Mouse (Mus musculus) intestine, postnatal 0 days (tissue): Measurements from ENCODE around the gene Gskip. TPM values are rescaled to one million over a fixed set of nuclear protein-coding genes. Genes with fewer than 3 reads are reported as not detected.

Experiments used
- ATAC-seq: fragments of 200-750 bp; cut with Nextera tagmentation; 2 replicates; pipeline ENCODE4 v1.8.0; 2017; ENCODE audit warnings: mild to moderate bottlenecking, moderate TSS enrichment, moderate library complexity
- H3K27ac ChIP-seq: fragments of 300-500 bp; sonication (generic); 2 replicates; pipeline ENCODE4 v1.5.1; 2014; ENCODE audit warnings: mild to moderate bottlenecking, low read depth, low read length, moderate library complexity
- H3K27me3 ChIP-seq: fragments of 300-500 bp; sonication (generic); replicated peaks from 2 replicates; pipeline ENCODE4 v1.6.1; 2014; ENCODE audit warnings: low read length, mixed read lengths; ENCODE audit not compliant: control insufficient read depth, insufficient read depth
- H3K36me3 ChIP-seq: fragments of 300-500 bp; sonication (generic); 2 replicates; pipeline ENCODE4 v1.6.1; 2014; ENCODE audit warnings: mild to moderate bottlenecking, moderate library complexity; ENCODE audit not compliant: control insufficient read depth, insufficient read depth
- H3K4me1 ChIP-seq: fragments of 300-500 bp; sonication (generic); replicated peaks from 2 replicates; pipeline ENCODE4 v1.6.1; 2014; ENCODE audit warnings: antibody characterized with exemption, low read length, mixed read lengths; ENCODE audit not compliant: control insufficient read depth, insufficient read depth
- H3K4me2 ChIP-seq: fragments of 300-500 bp; sonication (generic); replicated peaks from 2 replicates; pipeline ENCODE4 v1.6.1; 2014; ENCODE audit warnings: low read depth, mild to moderate bottlenecking, moderate library complexity
- H3K4me3 ChIP-seq: fragments of 300-500 bp; sonication (generic); 2 replicates; pipeline ENCODE4 v1.5.1; 2014; ENCODE audit warnings: low read depth, low read length
- H3K9ac ChIP-seq: fragments of 300-500 bp; sonication (generic); 2 replicates; pipeline ENCODE4 v1.6.1; 2014; ENCODE audit warnings: mild to moderate bottlenecking, low read depth, low read length
- H3K9me3 ChIP-seq: fragments of 300-500 bp; sonication (generic); 2 replicates; pipeline ENCODE4 v1.6.1; 2016; ENCODE audit warnings: mixed run types; ENCODE audit not compliant: control insufficient read depth
- CTCF ChIP-seq: sonication (generic); IDR thresholded peaks from 2 replicates; pipeline ENCODE4 v1.5.1; 2016; ENCODE audit warnings: low read depth, mild to moderate bottlenecking, control low read depth, antibody characterized with exemption, moderate library complexity
- WGBS: fragments of 180-500 bp; shearing (Covaris S2); extraction: QIAGEN DNeasy Blood & Tissue Kit; methylation state at CpG from one replicate; pipeline ENCODE4 v1.1.7; 2014; 5-methylcytosine and 5-hydroxymethylcytosine counted together
- polyA plus RNA-seq: library from polyadenylated mRNA; unstranded; fragments of >200 nt; fragmentation: Nextera tagmentation; extraction: Ambion mirVana; gene quantifications from 2 replicates; pipeline ENCODE4 v1.2.1, GENCODE M21; 2015

The Gskip gene
- 35.0 and 35.6 TPM in 2 replicates for polyA plus RNA-seq

DNA sequence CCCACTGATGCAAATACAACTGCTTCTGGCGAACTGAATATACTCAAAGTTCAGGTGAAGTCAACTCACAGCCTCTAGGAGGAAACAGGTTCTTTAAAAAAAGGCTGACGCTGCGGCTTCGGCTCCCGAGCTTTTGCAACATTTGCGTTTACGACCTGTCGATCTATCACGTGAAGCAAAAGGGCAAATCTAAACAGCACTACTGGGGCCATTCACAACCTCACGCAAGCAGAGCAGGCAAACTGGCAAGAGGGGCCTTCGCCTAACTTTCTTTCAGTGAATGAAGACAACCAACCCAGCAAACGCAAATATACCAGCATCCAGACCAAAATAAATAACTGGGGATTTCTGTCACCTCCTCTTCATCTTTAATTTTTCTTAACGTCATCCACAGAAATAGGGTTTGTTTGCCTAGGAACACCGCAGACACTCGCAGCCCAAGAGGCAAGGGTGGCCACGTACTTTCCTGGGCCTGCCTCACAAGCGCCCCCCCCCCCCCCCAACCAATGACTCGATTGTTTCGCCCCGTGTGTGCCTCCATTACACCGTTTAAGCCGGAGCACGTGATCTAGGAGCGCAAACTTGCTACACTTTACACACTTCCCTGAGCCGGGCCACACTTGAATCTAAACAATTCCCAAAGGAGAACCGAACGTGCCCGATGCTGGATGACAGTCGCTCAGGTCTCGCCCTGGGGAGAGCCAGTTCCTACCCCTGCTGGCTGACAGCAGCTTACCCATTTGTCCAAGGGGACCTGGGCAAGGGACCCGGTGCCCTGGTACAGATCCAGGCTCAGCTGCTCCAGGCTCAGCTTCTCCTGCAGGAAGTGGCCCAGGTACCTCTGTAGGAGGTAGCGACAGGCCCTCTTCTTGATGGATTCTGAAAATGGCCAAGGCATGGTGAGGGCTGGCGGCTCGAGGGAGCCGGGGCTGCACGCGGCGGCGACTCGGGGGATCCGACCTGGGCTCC, at the start of gene Gskip:
Gene Gskip (plus strand): TSS at position 897 of the 969 bp plus-strand sequence.
- ATAC-seq, result peak; percentile 52
- Histone ChIP-seq H3K27me3 (no peaks in the 10 kb centered on the region), H3K36me3 (no peaks in the 10 kb centered on the region), H3K4me2 (peak within 1 kb of the TSS; percentile 93), H3K9me3 (no peaks in the 10 kb centered on the region), H3K9ac (peak within 1 kb of the TSS; percentile 98), H3K4me1 (0 out of 2 replicates have a peak, but pooled peaks cover 3% of the 10 kb centered on the region), H3K4me3 (peak within 1 kb of the TSS; percentile 95), H3K27ac (peak within 1 kb of the TSS; percentile 98)
- WGBS, result 1% methylated on average over 41 of the region's 41 CpGs
- TF ChIP-seq CTCF, result 0 out of 2 replicates have a peak, but pooled peaks have one; percentile 12

DNA sequence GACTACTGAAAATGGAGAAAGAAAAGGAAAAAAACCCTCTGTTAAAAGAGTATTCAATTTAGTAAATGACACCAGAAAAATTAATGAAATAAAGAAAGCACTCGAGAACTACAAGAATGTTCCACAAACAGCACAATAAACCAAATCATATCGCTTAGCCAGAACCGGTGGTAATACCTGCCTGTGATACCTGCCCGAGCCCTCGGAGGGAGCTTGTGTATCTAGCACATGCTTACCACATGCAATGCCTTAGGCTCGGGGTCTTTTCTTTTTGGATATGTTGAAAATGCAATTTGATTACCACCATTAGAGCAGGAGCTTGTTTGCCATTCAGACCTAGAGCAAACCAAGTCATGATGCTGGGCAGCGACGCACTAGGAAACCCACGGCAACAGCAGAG, 48.1 kb upstream of the Gskip start:
- H3K4me3 ChIP-seq, result no peak overlapping the region
- no peaks in the 10 kb centered on the region for H3K27me3 ChIP-seq
- H3K9ac ChIP-seq, result no peak overlapping the region
- no peak overlapping the region for H3K27ac ChIP-seq
- no peak overlapping the region for H3K4me2 ChIP-seq
- peaks cover 79% of the 10 kb centered on the region for H3K36me3 ChIP-seq
- no peak for TF ChIP-seq CTCF
- no peak for ATAC-seq
- H3K9me3 ChIP-seq, result no peaks in the 10 kb centered on the region
- 93% methylated on average over 9 of the region's 9 CpGs for WGBS
- H3K4me1 ChIP-seq, result no peaks in the 10 kb centered on the region

- peaks cover 86% of the 10 kb centered on the region for H3K36me3 ChIP-seq
- no peak overlapping the region for H3K9ac ChIP-seq
- H3K4me2 ChIP-seq, result no peak overlapping the region
- no peak for ATAC-seq
- H3K9me3 ChIP-seq, result no peaks in the 10 kb centered on the region
- WGBS, result 80% methylated on average over 4 of the region's 4 CpGs
- peak; percentile 44 for TF ChIP-seq CTCF
- no peaks in the 10 kb centered on the region for H3K4me1 ChIP-seq
- no peak overlapping the region for H3K27ac ChIP-seq
- H3K4me3 ChIP-seq, result no peak overlapping the region
- no peaks in the 10 kb centered on the region for H3K27me3 ChIP-seq
Observed at GRCm38 (mm10) chr12:105637554-105637953, 47.1 kb upstream of the Gskip start.

DNA sequence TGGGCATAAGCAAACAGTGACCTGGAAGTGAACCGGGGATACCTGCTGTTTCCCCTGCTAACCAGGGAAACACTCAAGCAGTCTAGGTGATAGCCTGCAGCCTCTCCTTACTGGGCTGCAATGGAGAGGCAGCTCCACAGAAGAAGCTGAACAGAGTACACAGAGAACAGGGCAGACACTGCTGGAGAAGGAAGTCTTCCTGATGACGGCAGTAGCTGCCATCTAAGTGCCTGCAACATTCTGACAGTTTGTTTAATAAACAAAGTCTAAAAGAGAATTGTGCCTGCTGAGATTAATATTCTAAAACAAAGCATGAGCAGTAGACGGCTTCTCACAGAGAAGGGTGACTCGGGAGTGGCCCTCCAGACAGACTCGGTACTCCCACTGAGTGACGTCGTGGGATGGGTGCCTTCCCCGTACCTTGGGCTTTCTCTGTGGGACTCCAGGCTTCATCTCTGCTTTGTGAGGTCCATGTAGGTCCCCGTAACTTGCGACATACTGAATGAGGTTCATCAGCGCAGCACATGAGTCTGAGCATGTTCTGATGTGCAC, 41.8 kb upstream of the Gskip start:
- no peak for ATAC-seq
- Histone ChIP-seq H3K27ac (no peak overlapping the region), H3K9me3 (no peaks in the 10 kb centered on the region), H3K4me1 (no peaks in the 10 kb centered on the region), H3K9ac (no peak overlapping the region), H3K4me2 (no peak overlapping the region), H3K36me3 (peaks cover 97% of the 10 kb centered on the region), H3K27me3 (no peaks in the 10 kb centered on the region), H3K4me3 (no peak overlapping the region)
- 78% methylated on average over 11 of the region's 11 CpGs for WGBS
- TF ChIP-seq CTCF, result no peak

GRCm38 (mm10) chr12:105655850-105656249, 28.8 kb upstream of the Gskip start:
- 84% methylated on average over 7 of the region's 7 CpGs for WGBS
- Histone ChIP-seq H3K4me3 (no peak overlapping the region), H3K9ac (no peak overlapping the region), H3K4me1 (0 out of 2 replicates have a peak, but pooled peaks cover 5% of the 10 kb centered on the region), H3K27ac (no peak overlapping the region), H3K27me3 (no peaks in the 10 kb centered on the region), H3K36me3 (peaks cover 95% of the 10 kb centered on the region), H3K4me2 (no peak overlapping the region), H3K9me3 (no peaks in the 10 kb centered on the region)
- no peak for ATAC-seq
- no peak for TF ChIP-seq CTCF

DNA sequence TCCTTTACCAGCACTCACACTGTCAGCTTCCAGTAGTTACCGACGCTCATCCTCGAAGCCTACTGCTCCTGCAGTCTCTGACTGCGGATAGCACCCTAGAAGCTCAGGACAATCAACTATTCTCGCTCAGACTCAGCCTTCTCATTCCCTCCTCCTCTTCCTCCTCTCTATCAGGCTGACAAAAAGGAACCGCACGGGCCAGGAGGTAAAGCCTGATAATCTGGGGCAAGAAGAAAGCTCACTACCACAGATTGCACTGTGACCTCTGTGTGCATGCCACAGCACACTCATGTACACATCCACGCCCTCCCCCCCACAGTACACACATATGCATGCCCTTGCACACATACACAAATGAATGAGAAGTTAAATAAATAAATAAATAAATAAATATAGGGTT, 8.4 kb upstream of the Gskip start:
- no peaks in the 10 kb centered on the region for H3K27me3 ChIP-seq
- H3K4me3 ChIP-seq, result no peak overlapping the region
- H3K36me3 ChIP-seq, result peaks cover 30% of the 10 kb centered on the region
- no peaks in the 10 kb centered on the region for H3K4me1 ChIP-seq
- no peak for TF ChIP-seq CTCF
- no peak overlapping the region for H3K9ac ChIP-seq
- H3K4me2 ChIP-seq, result no peak overlapping the region
- ATAC-seq, result no peak
- H3K9me3 ChIP-seq, result no peaks in the 10 kb centered on the region
- WGBS, result 86% methylated on average over 8 of the region's 8 CpGs
- no peak overlapping the region for H3K27ac ChIP-seq
